Mouse (Mus musculus) left cerebral cortex, postnatal 10 days (tissue): ENCODE measurements at regions not wholly inside any gene's neighbourhood (a gene's known extent, or its start where the extent isn't known, plus 50 kb on each side); places are given as distances from the start of the nearest gene placed in this dataset.

Experiments
- DNase-seq, 2 experiments: peaks; one replicate each; pipeline ENCODE4 v3.0.0; 2021 to 2022; ENCODE audit warnings: low spot score in 2 of 2, mixed read lengths in 1 of 2; ENCODE audit errors: extremely low spot score in 1 of 2
- intact Hi-C: fragments of 180-260 bp; cut with DNase I; formaldehyde crosslinking; loops from one replicate; pipeline ENCODE4 v1.15.1; 2025

DNA sequence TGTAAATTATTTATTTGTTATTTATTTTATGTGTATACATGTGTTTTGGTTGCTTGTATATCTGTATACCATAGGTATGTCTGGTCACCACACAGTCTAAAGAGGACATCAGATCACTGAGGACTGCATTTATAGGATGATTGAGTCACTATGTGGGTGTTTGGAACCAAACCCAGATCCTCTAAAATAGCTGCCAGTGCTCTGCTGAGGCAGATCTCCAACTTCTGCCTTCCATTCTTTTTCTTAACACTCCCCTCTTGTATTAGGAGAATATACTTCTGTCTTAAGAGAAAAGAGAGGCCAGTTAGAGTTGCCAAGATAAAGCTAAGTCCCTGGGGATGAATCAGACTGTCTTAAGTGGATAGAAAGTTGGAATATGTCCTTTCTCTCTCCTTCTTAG lies 424.2 kb downstream of the Cntn6 start:
- intact Hi-C loops = no loop called here
- peak in 1 of 2 experiments; percentile 4 for DNase-seq

DNA sequence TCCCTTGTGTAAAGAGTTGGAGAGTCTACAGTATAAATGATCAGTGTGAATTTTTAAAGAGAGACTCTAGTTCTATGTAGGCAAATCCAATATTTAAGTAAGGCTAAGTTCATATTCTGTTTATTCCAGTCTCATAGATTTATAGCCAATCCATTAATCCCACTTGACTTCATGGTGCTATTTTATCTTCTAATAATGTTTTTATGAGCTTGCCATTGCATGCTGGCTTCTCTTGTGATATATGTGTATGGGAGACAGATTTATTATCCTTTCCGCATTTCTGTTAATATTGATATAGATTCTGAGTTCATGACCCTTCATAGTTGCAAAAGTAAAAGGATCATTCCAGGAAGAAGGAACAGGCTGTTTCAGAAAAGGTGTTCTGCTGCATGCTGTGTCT lies 430.0 kb downstream of the Cntn6 start:
- intact Hi-C loops = no loop called here
- no peak for DNase-seq

DNA sequence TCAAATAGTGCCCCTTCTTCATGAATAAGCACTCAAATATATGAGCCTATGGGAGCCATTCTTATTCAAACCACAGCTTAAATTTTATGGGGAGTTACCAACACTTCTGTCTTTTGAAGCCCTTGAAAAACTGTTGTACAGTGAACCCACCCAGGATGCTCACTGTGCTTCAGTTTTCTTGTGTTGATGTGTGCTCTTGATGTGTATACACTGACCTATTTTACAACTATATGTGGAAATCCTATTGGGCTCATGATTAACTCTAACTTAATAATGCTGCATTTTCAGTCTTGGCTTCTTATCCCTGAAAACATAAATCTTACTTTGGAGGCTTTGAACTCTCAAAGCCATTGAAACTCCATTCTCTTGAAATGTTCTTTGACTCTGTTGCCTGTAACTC lies 433.5 kb downstream of the Cntn6 start:
- DNase-seq = no peak

DNA sequence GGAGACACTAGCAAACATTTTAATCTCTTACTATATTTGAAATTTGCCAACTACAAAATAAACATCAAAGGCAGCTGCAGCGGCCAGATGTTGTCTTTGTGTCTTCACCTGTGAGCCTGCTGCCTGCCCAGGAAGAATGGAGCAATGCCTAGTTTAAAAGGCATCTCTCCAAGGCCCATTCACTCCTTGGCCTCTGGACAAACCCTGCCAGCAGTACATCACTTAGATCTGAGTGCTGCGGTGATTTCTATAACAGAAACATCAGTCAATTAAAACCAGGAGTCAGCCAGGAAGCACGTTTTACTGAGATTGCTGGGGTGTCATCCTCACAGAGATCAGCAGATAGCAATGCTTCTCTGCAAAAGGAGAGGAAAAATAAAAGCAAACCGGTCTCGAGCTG lies 437.7 kb downstream of the Cntn6 start:
- intact Hi-C loops = no loop called here
- DNase-seq = no peak

More for the DNA sequence above, 433.5 kb downstream of the Cntn6 start:
- intact Hi-C loops = no loop called here

DNA sequence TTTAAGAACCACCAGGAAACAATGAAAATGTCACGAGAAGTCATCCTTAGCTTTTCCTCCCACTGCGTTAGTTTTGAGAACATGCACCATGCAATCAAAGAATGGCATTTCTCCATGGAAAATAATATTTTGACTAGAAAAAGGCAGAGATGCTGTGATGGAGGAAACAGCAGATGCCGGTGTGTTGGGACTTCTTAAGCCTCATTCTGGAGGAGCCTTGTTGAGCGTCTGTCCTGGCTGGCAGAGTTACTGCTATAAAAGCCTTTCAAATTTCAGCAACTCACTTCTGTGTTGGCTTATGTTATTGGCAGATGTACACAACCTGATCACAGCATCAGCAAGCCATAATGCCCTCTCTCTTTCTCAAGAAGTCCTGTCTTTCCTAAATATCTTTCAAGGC lies 439.6 kb downstream of the Cntn6 start:
- no peak for DNase-seq
- intact Hi-C loops = no loop called here

DNA sequence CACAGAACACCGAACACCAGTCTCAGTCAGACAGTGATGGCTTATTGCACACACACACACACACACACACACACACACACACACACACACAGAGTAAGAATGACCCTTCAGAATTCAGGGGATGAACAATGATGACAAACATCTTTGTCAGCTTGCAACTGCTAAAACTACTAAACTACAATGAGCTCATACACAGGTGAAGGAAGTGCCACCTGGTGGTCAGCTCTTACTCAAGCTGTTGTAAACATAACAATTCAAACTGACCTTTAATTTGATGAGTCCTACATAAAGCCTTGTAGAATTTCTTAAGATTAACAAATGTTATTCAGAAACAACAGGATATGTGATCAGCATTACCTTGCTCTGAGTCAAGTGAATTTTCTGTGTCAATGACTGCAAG lies 446.5 kb downstream of the Cntn6 start:
- intact Hi-C loops = no loop called here
- DNase-seq = no peak

DNA sequence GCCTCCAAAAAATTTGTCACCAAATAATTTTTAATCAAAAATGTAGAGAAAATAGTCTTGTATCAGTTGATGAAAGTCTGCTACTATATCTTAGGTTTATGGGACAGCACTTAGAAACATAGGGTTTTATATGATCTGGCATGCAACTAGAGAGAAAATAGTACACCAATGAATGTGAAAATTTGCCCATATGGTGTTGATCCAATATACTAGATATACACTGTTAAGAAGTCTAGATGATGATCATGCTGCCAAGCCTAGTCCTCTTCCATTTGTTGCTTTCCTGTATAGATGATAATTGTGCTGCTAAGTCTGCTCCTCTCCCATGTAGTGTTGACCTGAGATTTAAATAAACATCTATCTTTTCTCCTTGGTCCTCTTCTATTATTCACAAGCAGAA lies 481.9 kb downstream of the Cntn6 start:
- DNase-seq = no peak
- intact Hi-C loops = no loop called here

DNA sequence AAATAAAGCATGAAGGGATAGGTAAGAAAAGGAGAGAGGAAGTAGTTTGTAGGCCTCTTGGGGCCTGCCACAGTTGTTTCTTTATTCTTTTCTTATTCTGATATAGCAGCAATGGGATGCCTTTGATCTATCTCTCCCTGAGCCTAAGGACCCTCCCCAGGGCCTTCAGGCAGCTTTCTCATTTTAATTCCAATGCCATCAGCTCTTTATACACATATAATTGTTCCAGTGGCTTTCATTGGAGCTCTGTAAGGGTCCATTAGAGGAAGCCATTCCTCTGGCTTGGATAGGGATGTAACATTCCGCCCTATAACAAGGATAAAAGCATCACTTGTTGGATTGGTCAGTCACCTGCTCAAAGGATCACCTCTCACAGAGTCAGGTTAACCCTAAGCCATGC lies 491.6 kb downstream of the Cntn6 start:
- DNase-seq = no peak
- intact Hi-C loops = no loop called here

DNA sequence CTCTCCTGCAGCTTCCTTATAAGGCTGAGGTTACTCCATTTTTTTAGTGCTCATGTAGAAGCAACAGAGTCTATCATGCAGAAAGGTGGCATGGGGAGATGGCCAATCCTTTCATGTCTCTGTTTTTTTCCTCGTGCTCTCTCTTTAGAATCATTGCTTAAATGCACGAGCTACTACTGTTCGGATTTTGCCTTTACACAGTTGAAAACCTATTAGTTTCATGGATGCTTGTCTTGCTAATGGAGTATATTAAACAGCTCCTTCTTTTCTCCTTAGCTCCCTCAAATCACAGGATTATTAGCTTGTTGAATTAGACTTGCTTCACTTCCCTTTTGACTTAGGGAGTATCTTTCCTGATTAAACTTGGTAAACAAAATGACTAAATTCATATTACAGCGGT lies 497.3 kb downstream of the Cntn6 start:
- intact Hi-C loops = no loop called here
- DNase-seq = no peak

DNA sequence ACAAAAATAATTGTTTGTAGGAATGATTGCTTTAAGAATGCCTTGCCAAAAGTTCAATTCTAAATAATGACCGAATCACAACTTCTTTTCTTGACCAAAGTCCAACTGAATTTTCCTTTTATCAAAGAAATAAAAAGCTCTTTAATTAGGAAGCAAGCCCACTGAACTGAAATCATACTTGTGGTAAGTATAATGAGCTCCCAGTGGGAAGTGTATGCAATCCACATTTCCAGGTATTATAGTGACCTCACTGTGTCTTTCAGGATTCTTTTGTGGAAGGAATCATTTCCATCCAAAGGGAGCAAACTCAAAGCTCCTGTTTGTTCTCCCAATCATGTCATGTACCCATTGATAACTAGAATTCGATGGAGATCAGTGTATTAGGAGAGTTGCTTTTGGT lies 497.8 kb downstream of the Cntn6 start:
- no peak for DNase-seq
- intact Hi-C loops = no loop called here

DNA sequence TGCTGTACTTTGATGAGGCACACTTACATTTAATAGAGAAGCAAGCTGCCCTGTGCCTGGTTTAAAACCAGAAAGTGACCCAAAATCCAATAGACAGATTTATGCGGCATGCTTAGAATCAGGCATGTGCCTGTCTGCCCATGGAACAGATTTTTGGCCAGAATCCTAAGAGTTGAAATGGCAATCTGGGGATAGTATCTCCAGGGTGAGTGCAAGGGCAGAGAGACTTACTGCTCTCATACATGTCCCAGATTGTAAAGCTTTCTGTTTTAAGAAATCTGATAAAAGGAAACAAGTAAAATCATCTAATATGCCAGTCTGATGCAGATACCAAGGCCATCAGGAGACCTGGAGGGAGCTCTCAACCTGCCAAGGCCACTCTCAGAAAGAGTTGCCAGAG lies 507.0 kb downstream of the Cntn6 start:
- DNase-seq = no peak
- intact Hi-C loops = no loop called here

DNA sequence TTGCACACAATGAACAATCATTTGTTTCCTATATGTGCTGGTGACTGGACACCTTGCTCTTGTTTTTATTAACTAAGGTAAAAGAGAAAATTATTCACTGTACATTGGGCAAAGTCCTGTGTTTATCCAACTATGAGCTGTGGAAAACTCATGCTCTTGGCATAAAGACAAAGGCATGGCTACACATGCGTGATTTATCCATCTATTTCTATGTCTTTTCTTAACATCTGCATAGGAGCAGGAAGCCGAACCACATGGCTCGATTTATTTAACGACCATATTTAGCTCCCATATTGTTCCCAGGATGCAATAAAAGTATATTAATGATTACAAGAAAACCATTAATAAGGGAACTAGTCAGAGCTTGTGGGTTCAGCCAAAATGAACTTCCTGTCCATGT lies 528.1 kb downstream of the Cntn6 start:
- no peak for DNase-seq
- intact Hi-C loops = no loop called here

DNA sequence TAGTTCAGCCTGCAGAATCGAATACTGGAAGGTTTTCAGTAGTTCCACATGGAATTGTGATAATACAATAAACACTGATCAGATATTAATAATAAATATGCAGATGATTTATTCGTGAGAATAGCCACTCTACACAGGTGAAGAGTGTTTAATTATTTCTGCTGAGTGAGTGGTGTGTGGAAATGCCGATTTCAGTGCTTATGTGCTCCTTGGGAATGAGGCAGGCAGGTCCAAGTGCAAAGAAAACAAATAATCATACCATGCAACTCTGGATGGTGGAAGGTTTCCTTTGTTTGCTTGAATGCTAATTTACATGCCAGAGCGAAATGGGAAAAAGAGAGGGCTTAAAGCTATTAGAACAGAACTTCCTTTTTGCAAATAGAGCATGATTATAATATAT lies 528.6 kb downstream of the Cntn6 start:
- intact Hi-C loops = no loop called here
- DNase-seq = no peak

DNA sequence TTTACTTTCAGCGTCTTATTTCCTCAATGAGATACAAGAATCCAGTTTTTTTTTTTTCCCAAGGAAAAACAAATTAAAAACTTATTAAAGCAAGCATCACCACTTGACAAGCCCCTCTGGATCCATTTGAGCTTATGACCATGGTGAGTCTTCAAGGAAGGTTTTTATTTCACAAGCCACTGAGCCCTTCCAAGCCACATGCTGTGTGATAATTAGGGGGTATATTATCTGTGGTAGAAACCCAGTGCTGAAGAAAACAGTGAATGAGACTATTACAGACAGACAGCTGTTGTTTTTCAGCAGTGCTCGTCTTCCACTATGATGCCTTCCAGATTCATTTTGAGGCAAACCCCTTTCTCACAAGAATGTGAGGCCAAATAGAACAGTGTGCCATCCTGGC lies 573.6 kb downstream of the Cntn6 start:
- intact Hi-C loops = no loop called here
- DNase-seq = no peak

DNA sequence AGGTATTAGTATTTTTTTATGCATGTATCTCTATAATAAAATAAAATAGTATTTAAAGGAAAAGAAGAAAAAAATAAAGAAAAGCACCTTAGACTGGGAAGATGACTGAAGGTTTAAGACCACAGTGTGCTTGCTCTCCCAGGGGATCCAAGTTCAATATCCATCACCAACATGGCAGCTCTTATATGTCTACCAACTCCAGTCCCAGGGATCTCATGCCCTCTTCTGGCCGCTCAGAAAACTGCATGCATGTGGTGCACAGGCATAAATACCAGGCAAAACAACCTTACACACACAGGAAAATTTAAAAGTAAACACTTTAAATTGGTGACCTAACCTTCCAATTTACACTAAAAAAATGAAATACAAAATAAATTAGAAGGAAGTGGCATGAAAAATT lies 586.6 kb upstream of the Cntn4 start:
- intact Hi-C loops = no loop called here
- peak in 1 of 2 experiments; percentile 20 for DNase-seq
